Mouse (Mus musculus): ENCODE data around the gene Large1.

GRCm38 (mm10) chr8:73018241-73018640 is 335.1 kb downstream of the Large1 start:
- TF ChIP-seq CTCF (IDR thresholded peaks at IDR 0.05; ENCODE audit: low read depth, low read length) (no peak), TAL1 (conservative IDR thresholded peaks at IDR 0.05; ENCODE audit: low read depth, low read length) (no peak), GATA1 (IDR thresholded peaks at IDR 0.05; ENCODE audit: borderline replicate concordance, low read length) (no peak), POLR2AphosphoS5 (IDR thresholded peaks at IDR 0.05; ENCODE audit: insufficient replicate concordance, low read depth, low read length) (no peak), GATA2 (IDR thresholded peaks at IDR 0.05; ENCODE audit: borderline replicate concordance, low read depth, low read length) (no peak)
